Mouse (Mus musculus) cortical plate, adult 2 months (tissue): Measurements from ENCODE around the gene Xrcc1.

Experiments used
- CTCF ChIP-seq: fragments of 200-500 bp; IDR thresholded peaks from 2 replicates; pipeline ENCODE4 v1.5.1; 2011; ENCODE audit warnings: mild to moderate bottlenecking, control low read depth, low read length; ENCODE audit not compliant: insufficient read depth; ENCODE audit errors: extremely low read depth
- POLR2A ChIP-seq: fragments of 200-500 bp; IDR thresholded peaks from 2 replicates; pipeline ENCODE4 v1.6.1; 2011; ENCODE audit warnings: mild to moderate bottlenecking, low read length, control low read depth; ENCODE audit not compliant: insufficient read depth; ENCODE audit errors: extremely low read depth

GRCm38 (mm10) chr7:24499856-24500577, 46.1 kb upstream of the Xrcc1 start:
- TF ChIP-seq CTCF (no peak), POLR2A (no peak)
